Mouse (Mus musculus): ENCODE results near the gene AC124108.1. TPM values are rescaled to one million over a fixed set of nuclear protein-coding genes. Genes with fewer than 3 reads are reported as not detected.

The AC124108.1 gene
- polyA plus RNA-seq (2012; rRNA removed): 10.7 and 11.1 TPM in 2 replicates

DNA sequence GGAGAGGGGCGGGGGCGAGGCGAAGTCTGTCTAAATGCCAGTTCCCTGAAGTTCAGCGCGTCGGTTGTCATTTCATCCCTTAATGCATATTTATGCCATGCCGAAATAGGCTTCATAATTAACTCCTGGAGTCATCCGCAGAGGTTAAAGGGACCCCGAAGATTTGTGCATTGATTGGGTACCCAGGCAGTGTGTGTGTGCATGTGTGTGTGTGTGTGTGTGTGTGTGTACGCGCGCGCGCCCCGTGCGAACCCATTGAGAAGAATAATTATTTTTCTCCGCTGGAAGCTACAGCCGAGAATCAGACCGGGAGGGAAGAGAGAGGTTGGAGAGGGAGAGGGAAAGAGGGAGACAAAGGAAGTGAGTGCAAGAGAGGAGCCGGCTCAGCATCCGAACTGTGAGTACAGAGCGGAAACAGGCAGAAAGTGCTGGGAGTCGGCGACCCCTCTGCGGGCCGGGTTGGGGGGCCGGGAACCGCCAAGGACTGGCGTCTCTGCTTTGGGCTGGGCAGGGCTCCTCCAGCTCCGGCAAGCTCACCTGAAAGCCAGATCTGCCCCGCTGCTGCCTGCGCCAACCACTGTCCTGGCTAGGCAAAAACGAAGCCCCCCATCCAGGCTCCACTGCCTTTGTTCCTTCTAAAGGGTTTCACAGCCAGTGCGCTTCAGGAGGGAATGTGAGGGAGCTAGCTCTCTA lies at the start of gene AC124108.1, which contains the start of gene Lemd1:
Gene AC124108.1 (plus strand): TSS at position 365 of the 693 bp plus-strand sequence.
Gene Lemd1 (plus strand): TSS at position 339 of the 693 bp plus-strand sequence.

DNA sequence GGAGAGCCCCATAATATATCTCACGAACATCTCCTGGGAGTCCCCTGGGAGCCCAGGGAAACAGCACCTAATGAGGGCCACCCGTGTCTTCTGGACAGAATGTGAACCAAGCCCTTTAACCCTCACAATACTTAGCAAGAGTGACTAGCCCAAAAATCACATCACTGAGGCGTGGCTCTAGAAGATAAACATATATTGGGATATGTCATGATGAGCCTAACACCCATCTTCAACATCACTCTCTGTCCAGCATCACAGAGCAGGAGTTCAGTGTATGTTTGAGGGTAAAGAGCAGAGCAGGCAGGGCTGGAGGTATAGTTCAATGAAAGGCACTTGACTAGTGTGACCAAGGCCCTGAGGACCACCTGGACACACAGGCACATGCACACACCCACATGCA lies 38.4 kb downstream of the AC124108.1 start, which contains the start of gene Gm10188:
Gene Gm10188 (minus strand): TSS at position 101 of the 400 bp plus-strand sequence.

Other genes with a start within 250 kb of the AC124108.1 start
- gene Slc45a3, start 228.5 kb upstream of the AC124108.1 start, polyA plus RNA-seq (2012; rRNA removed): 1.9 and 2.3 TPM in 2 replicates
- 14.3 and 14.6 TPM in 2 replicates for gene Elk4, start 183.8 kb upstream of the AC124108.1 start, polyA plus RNA-seq (2012; rRNA removed)
- gene Mfsd4a, start 123.4 kb upstream of the AC124108.1 start, polyA plus RNA-seq (2012; rRNA removed): 4.3 and 5.2 TPM in 2 replicates
- gene Cdk18, start 51.8 kb upstream of the AC124108.1 start, polyA plus RNA-seq (2012; rRNA removed): 4.3 and 4.9 TPM in 2 replicates
- 12.7 and 14.0 TPM in 2 replicates for gene Lemd1, start within 50 bp of the AC124108.1 start, polyA plus RNA-seq (2012; rRNA removed)
- not detected in 2 replicates for gene Gm10188, start 38.3 kb downstream of the AC124108.1 start, polyA plus RNA-seq (2012; rRNA removed)
- gene Klhdc8a, start 107.2 kb downstream of the AC124108.1 start, polyA plus RNA-seq (2012; rRNA removed): 7.9 and 8.0 TPM in 2 replicates
- 10.4 TPM in 2 replicates for gene Nuak2, start 124.7 kb downstream of the AC124108.1 start, polyA plus RNA-seq (2012; rRNA removed)
- 60.6 and 68.2 TPM in 2 replicates for gene Tmcc2, start 199.8 kb downstream of the AC124108.1 start, polyA plus RNA-seq (2012; rRNA removed)
- gene Dstyk, start 226.1 kb downstream of the AC124108.1 start, polyA plus RNA-seq (2012; rRNA removed): 14.4 and 15.3 TPM in 2 replicates